Mouse (Mus musculus): ENCODE results near the gene Trim28.
A peak's percentile ranks its signal among the peaks of the same experiment; 100 is the strongest.

Trim28 gene

DNA sequence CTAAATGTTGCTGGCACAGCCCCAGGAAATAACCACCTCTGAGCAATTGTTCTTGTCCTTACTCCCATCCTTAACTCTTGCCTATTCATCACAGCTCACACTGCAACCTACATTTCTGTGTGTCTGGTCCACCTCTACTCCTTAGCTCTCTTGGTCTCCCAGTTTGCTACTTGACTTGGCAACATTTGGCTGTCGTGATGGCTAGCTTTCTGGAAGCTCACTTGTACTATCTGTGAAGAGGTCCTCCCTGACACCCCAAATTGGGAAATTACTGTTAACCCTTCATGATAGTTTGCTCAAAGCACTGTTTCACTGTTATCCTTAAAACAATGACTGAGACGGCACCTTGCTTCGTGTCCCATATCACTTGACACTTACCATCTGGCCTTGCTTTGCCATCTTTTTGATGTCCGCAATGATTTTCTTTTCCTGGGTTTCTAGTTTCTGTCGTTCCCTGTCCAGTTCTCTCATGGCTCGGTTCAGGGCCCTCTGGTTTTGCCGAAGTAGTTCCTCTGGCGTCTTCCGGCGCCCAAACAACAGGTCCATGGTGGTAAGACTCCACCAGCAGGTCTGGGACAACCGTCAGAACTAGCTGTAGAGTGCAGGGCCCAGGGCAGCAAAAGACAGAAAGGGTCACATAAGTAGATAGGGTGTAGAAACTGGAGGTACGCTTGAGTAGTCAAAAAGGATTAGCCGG, 34.7 kb downstream of the Trim28 start:
- no peak for DNase-seq (ENCODE audit: extremely low read depth, low read depth)

DNA sequence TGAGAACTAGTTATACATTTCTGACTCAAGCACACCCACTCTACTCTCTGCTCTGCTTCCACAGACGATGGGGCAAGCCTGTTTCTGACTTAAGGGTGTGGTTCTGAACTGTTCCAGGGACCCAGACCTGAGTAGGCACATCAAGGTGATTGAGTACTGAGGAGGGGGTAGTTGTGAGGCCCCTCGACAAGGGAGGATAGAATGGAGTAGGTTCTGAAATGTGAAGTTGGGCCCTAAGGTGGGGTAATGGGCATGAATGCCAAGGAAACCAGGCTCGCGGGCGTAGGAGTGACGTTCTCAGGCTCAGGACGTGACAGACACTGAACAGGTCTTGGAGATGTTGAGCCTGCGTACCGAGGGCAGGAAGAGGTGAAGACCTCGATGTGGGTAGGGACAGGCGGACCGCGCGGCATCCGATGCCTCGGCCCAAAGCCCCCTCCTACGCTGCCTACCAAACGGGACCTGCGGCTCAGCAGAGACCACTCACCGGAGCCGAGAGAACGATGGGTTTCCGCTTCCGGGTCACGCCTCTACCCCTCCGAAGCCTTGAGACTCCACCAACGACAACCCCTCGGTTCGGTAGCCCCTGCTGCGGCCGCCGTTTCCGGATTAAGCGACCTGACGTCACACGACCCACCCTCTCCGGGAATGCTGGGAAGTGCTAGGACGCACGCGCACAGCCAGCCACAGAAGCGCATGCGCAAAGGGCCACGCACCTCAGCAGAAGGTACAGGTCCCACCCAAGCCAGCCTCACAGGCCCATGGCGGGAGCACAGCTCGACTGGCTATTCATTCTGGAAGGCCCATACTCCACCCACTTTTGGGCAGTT, 35.4 kb downstream of the Trim28 start, which contains the start of gene Chmp2a:
Gene Chmp2a, minus strand, starts transcription at position 660 of the 830 bp plus-strand sequence.
- peak; percentile 91 for DNase-seq (ENCODE audit: extremely low read depth, low read depth)

DNA sequence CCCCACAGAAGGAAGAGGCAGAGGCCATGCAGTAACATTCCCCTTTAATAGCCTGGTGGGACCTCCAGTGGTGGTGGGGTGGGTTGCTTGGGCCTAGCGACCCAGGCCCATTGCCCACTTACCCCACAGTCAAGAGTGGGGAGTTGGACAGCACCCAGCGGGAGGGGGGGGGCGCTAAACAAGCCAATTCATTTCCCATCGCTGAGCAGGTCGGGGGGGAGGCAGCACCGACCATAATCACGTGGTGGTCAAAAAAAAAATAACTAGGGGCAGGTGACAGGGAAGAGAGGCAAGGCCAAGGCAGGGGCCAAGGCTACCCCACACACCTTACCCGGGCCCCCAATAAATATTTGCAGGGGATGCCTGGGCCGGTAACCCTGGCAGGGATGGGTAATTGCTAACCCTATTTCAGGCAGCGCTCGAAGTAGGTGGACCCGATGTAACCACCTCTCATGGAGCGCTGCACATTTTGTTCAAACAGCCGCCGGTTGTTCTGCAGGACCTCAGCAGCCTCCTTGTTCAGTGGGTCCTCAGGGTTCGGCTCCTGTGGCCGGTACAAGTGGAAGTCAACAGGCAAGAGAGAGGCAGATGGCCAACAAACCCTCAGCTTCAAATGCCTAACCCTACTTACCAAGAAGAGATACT, 36.4 kb downstream of the Trim28 start:
- no peak for DNase-seq (ENCODE audit: extremely low read depth, low read depth)

DNA sequence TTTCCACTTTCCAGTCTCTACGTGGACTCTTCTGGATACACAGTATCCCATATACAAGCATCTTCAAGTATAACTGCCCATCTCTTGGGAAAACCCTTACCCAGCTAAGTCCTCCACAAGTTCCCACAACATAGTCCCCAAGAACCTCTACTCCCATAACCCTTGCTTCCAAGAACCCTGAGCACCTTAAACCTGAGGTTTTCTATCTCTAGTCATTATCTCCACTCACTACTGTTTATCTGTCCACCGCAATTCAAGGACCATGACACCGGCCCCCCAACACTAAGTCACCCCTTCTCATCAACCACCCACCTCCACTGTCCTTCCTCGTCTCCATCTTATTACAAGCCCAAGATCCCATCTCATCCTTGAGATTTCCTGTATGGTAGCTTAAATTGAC, 37.9 kb downstream of the Trim28 start:
- no peak for DNase-seq (ENCODE audit: extremely low read depth, low read depth)

DNA sequence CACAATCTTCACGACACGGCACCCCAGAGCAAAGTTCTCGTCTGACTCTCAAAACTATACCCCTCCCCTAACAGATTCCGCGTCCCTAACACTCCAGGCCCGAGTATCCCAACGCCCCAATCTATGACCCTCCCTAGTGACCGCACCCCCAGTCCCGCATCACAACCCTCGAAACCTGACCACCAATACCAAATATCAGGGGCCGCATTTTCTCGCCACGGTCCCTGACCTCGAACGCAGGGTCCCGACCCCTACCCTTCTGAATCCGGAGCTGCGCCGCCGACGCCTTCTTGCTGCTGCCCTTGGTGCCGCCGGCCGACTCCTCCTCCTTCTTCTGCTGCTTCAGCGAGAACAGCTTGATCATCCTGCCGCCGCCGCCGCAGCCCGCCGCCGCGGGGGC, 38.5 kb downstream of the Trim28 start:
- no peak for DNase-seq (ENCODE audit: extremely low read depth, low read depth)

DNA sequence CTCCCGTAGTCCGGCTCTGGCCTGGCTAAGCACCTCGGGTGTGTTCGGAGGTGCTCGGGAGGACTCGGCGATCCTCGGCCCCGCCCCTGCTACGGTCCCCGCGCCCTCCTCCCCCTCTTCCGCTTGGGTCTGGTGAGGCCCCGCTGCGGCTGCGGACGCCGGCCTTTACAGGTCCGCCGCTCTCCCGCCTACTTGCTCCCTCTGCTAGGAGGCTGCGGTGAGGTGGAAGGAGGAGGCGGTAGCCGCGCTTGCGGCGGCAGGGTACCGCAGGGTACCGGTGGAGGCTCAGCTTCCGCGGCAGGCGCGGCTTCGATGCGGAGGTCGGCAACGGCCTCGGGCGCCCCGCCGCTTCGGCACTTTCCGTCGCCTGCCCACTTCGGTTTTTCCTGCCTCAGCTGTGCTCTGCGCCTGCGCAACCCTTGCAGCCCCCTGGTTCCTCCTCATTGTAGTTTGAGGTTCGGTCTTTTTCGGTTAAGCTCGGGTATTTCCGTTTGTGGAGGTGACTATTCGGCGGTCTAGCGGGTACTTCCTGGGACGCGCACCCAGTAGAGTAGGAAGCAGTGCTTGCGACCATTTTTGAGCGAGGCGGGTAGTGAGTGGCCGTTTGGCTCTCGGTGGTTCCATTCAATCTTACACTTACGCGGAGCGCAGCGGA, 39.1 kb downstream of the Trim28 start, which contains the start of gene Ube2m:
Gene Ube2m, minus strand, starts transcription at position 375 of the 655 bp plus-strand sequence.
- peak; percentile 95 for DNase-seq (ENCODE audit: extremely low read depth, low read depth)

DNA sequence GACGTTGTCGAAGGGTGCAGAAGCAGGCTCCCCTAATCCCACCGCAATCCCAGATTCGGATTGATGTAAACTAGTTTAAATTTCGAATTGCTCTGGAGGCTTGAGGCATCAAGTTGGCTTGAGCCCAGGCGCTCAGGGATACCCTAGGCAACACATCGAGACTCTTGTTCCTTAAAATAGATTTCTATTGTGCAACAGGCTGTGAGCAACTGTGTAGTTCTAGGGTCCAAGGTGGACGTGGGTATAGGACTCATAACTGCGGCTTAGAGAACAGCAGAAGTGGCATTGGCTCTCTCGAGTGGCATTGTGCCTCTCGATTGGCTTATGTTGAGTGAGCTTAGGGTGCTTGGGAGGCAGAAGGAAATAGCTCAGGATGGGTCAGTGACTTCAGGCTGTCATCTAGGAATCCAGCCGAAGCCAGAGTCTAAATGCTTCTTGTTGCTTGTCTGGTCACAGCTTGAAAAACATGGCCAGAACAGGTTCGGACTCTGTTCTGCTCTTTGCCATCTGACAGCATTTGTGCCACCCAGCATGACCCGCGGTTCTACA, 39.8 kb downstream of the Trim28 start:
- no peak for DNase-seq (ENCODE audit: extremely low read depth, low read depth)

DNA sequence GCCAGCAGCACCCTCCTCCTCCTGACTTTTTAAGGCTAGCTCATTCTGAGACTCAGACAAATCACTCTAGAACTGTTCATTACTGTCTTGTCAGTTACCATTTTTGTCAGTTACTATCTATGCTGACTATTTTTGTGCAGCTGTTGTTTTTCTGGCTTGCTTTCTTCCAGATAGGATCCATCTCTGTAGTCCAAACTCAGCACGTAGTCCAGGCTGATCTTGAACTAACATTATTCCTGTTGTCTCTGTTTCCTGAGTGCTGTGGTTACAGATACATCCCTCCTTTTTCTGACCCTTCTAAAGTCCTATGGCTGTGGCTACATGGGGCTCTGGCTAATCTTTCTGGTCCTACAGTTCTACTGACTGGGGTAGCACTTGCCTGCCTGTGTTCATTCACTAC, 40.3 kb downstream of the Trim28 start:
- DNase-seq (ENCODE audit: extremely low read depth, low read depth): no peak

DNA sequence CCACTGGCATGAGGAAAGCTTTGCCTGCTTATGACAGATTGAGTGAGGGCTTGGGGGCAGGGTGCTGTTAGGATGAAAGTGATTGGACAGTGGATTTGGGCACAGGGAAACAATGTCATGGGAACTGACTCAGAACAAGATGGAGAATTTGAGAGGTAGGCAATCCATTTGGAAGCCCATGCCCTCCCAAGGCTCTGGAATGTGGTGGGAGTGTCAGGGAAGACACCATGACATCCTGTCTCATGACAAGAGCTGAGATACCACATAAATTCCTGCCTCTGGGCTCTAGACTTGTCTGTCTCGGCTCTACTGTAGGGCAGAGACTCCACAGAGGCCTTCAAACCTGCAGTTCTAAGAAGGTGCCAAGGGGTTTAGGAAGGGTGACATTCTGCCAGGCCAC, 42.3 kb downstream of the Trim28 start:
- DNase-seq (ENCODE audit: extremely low read depth, low read depth): no peak

DNA sequence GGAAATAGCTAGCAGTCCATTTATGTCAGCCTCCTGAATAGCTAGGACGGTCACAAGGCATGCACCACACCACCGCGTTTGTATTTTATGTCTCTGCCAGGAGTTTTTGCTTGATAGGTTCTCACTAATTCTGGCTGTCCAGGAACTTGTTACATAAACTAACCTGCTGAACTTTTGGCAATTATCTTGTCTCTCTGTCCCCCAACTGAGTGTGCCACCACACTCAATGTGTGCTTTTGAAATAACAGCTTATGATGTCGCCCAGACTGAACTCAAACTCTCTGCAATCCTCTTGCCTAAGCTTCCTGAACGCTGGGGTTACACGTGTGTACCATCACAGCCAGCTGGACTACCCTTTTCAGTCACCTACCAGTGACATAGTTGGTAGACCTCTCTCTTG, 43.6 kb downstream of the Trim28 start:
- DNase-seq (ENCODE audit: extremely low read depth, low read depth): no peak

DNA sequence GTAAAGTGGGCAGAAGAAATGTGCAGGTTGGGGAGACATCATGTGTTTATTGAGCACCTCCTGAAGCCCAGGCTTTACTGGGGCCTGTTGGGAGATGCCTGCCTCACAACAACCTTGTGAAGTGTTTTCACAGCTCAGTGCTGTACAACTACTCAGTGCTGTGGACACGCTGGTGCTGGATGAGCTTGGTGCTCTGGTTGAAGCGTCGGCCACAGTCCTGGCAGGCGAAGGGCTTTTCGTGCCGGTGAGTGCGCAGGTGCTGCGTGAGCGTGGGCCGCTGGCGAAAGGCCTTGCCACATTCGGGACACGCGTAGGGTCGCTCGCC, 44.2 kb downstream of the Trim28 start:
- DNase-seq (ENCODE audit: extremely low read depth, low read depth): no peak

DNA sequence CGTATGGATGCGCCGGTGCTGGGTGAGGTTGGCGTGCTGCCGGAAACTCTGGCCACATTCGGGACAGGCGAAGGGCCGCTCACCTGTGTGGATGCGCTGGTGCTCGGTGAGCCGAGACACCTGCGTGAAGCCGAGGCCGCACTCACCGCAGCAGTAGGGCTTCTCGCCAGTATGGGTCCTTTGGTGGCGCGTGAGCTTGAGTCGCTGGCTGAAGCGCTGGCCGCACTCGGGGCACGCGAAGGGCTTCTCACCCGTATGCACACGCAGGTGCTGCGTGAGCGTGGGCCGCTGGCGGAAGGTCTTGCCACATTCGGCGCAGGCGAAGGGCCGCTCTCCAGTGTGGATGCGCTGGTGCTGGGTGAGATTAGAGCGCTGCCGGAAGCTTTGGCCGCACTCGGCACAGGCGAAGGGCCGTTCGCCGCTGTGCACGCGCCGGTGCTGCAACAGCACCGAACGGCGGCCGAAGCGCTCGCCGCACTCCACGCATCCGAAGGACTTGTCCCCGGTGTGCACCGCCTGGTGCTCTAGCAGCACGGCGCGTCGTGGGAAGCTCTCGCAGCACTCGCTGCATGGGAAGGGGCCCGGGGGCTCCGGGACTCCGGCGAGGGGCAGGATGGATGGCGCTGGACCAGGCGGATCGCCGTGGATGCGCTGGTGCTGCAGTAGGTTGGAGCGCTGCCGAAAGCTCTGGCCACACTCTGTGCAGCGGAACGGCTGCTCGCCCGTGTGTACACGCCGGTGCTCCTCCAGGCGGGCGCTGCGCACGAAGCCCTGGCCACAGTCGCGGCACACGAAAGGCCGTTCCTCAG, 44.7 kb downstream of the Trim28 start:
- no peak for DNase-seq (ENCODE audit: extremely low read depth, low read depth)

DNA sequence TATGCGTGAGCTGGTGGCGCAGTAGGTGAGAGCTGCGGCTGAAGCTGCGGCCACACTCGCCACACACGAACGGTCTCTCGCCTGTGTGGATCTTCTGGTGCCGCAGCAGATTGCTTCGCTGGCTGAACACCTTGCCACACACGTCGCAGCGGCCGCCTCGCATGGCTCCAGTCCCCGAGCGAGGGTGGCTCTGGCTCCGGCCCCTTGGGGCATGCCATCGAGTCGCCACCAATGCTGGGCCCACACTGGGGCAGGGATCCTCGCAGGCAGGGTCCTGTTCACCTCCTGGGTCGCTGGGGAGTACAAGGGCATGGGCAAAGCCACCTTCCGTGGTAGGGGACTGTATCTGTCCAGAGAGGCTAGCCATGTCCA, 45.3 kb downstream of the Trim28 start:
- DNase-seq (ENCODE audit: extremely low read depth, low read depth): no peak

DNA sequence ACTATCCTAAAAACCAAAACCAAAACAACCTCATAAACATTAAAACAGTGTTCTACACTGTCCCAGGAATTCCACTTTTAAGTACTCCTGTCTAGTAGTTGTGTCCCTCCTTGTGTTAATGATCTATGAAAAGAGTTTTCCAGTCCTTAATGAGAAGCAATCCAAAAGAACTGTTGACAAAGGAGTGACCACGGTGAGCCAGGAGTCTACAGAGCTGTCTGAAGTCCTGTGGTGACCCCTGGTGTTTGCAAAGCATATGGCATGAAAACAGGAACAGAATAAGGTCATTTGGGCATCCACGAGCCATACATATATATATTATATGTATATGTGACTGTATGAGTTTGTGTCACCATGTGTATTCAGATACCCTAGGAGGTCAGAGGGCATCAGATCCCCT, 47.2 kb downstream of the Trim28 start:
- peak; percentile 54 for DNase-seq (ENCODE audit: extremely low read depth, low read depth)

DNA sequence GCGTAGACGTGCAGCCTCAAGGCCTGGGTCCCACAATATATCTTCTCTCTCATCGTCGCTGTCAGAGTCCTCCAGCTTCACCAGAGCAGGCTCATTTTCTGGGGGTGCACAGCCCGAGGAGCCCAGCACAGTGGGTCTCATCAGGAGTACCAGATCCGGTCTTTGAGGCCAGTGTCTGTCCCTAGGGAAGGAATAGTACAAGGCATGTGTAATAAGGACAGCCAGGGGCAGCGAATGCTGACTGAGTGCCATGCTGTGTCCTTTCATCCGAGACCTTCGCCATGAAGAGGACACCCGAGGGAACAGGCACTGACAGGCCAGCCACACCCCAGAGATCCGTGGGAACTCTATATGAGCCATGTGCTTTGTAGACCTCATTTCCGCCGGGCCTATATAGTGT, 54.1 kb downstream of the Trim28 start:
- no peak for DNase-seq (ENCODE audit: extremely low read depth, low read depth)

DNA sequence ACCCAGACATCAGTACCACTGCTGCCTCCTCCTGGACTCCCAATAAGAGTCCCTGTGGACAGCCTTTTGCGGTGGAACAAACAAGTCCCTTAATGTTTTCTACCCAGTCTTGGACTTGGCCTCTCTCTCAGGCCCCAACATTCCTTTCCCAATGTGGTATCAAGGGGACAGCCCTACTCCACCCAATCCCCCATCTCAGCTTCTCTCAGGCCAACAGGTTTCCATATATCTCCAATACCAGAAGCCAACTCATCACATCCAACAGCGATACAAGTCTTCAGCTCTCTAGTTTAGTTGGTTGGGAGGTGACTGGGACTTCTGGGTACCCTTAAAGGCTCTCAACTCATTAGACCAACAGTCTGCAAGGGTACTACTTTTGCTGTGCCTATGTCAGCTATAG, 54.6 kb downstream of the Trim28 start:
- no peak for DNase-seq (ENCODE audit: extremely low read depth, low read depth)

DNA sequence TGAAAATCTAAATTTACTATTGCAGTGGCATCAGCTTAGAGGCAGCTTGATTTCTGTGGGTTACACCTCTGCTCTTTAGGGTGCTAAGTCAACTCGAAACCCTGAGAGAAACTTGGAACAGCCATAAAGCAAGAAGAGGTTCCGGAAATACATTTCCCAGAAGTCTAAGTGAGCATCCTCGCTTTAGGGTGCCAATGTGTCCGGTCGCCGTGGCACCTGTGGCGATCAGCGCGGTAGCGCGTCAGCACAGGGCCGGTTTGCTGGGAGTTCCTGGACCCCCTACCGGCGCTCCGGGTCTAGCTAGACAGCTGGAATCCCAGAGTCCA, 55.0 kb downstream of the Trim28 start:
- no peak for DNase-seq (ENCODE audit: extremely low read depth, low read depth)

DNA sequence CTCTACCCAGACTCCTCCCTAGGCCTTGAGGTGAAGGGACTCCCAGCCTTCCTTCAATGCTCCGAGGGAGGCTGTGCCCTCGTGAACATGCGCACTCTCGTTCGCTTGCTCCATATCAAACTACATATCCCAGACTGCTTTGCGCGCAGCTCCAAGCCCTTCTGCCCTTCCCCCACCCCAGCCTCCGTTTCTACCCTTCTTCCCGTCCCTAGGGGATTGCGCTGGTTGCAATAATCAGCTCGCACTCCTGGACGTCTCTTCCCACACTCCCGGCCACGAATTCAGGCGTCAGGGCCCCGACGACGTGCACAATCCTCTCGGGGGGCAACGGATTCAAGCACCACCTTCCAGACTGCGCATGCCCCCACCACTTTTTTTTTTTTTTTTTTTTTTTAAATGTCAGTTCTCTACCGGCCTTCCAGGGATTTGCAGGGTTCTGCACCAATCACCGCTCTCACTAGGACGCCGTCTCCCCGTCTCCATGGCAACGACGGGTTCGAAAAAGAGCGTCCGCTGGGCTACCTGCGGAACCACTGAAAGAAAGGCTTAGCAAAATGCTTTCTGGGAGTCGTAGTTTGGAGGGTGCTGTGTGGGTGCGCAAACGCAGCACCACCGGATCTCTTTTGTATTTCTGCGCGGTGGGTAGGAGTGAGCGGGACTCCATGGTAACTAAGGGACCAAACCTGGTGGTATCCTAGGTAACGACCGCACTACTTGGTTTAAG, 55.5 kb downstream of the Trim28 start, which contains the start of gene Mzf1:
Gene Mzf1, minus strand, starts transcription at position 478 of the 724 bp plus-strand sequence.
- peak; percentile 93 for DNase-seq (ENCODE audit: extremely low read depth, low read depth)

DNA sequence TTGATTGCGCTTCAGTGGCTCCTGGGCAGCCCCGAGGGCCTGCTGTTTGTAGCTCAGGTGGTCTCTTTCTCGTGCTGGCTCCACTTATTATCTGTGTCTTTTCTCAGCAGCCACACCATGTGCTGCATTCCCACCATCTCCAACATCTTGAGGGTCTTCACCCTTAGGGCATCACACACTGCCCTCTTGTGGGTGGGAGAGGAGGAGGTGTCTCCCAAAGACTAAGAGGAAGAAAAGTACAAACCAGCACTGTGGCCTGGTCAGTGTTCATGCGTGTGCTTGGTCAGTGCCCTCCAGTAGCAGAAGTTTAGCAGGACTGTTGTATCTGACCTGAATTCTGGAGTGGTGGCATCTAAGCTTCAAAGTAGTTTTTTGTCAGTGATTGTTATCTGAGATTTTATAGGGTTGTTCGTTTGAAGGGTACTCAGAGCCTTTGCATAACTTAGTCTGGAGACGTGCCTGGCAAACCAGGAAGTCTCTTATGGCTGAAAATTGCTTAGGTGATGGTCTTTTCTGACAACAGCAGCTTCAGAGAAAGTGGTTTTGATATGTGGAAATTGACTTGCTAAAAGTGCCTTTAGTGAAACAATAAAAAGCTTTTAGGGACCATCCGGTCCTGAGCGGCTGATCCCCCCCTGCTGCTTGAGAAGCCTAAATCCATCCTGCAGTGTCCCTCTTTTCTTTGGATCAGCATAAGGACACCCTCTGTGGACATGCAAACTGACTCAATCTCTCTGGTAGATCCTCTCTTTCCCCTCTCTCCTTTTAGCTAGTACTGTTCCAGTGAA, 58.2 kb downstream of the Trim28 start:
- DNase-seq (ENCODE audit: extremely low read depth, low read depth): no peak

All from MEL-GATA-1-ER (cell line).